Mouse (Mus musculus) hindbrain, embryonic 11.5 days (tissue): Measurements from ENCODE around the gene Ddx59. TPM values are rescaled to one million over a fixed set of nuclear protein-coding genes. Genes with fewer than 3 reads are reported as not detected.

Experiments used
- ATAC-seq: fragments of 200-750 bp; cut with Nextera tagmentation; 2 replicates; pipeline ENCODE4 v1.8.0; 2017; ENCODE audit warnings: mild to moderate bottlenecking, moderate TSS enrichment, moderate library complexity; ENCODE audit not compliant: low FRiP score
- DNase-seq: peaks from one replicate; pipeline ENCODE4 v3.0.0-alpha.2; 2015; ENCODE audit warnings: low spot score
- H3K27ac ChIP-seq: fragments of 300-500 bp; sonication (generic); 2 replicates; pipeline ENCODE4 v1.5.1; 2014; ENCODE audit warnings: mild to moderate bottlenecking, low read depth, low read length
- H3K27me3 ChIP-seq: fragments of 300-500 bp; sonication (generic); 2 replicates; pipeline ENCODE4 v1.6.1; 2014; ENCODE audit warnings: mild to moderate bottlenecking, low read length, moderate library complexity, mixed read lengths; ENCODE audit not compliant: control insufficient read depth, insufficient read depth
- H3K36me3 ChIP-seq: fragments of 300-500 bp; sonication (generic); 2 replicates; pipeline ENCODE4 v1.6.1; 2014; ENCODE audit warnings: mild to moderate bottlenecking, low read length, moderate library complexity, mixed read lengths; ENCODE audit not compliant: control insufficient read depth, insufficient read depth
- H3K4me1 ChIP-seq: fragments of 300-500 bp; sonication (generic); replicated peaks from 2 replicates; pipeline ENCODE4 v1.6.1; 2014; ENCODE audit warnings: low read length, mixed read lengths; ENCODE audit not compliant: control insufficient read depth, insufficient read depth
- H3K4me2 ChIP-seq: fragments of 300-500 bp; sonication (generic); replicated peaks from 2 replicates; pipeline ENCODE4 v1.6.1; 2014; ENCODE audit warnings: mild to moderate bottlenecking, low read depth, low read length
- H3K4me3 ChIP-seq: fragments of 300-500 bp; sonication (generic); 2 replicates; pipeline ENCODE4 v1.5.1; 2014; ENCODE audit warnings: low read depth, low read length
- H3K9ac ChIP-seq: fragments of 300-500 bp; sonication (generic); 2 replicates; pipeline ENCODE4 v1.6.1; 2014; ENCODE audit warnings: low read depth, low read length
- H3K9me3 ChIP-seq: fragments of 300-500 bp; sonication (generic); 2 replicates; pipeline ENCODE4 v1.6.1; 2016; ENCODE audit warnings: low read length; ENCODE audit not compliant: control insufficient read depth
- WGBS: fragments of 180-500 bp; shearing (Covaris S2); extraction: QIAGEN DNeasy Blood & Tissue Kit; methylation state at CpG from one replicate; pipeline ENCODE4 v1.1.7; 2014; 5-methylcytosine and 5-hydroxymethylcytosine counted together
- polyA plus RNA-seq: library from polyadenylated mRNA; unstranded; fragments of >200 nt; fragmentation: Nextera tagmentation; extraction: Ambion mirVana; gene quantifications from 2 replicates; pipeline ENCODE4 v1.2.1, GENCODE M21; 2014

Ddx59 gene
- polyA plus RNA-seq, 1 experiment from 2014 or later, result 18.0 TPM

- no peak overlapping the region for H3K4me3 ChIP-seq
- ATAC-seq (no peak), DNase-seq (no peak)
- H3K9me3 ChIP-seq, result no peaks in the 10 kb centered on the region
- no peaks in the 10 kb centered on the region for H3K27me3 ChIP-seq
- no peak overlapping the region for H3K4me2 ChIP-seq
- H3K27ac ChIP-seq, result no peak overlapping the region
- no peak overlapping the region for H3K9ac ChIP-seq
- H3K36me3 ChIP-seq, result no peaks in the 10 kb centered on the region
- 77% methylated on average over 4 of the region's 4 CpGs for WGBS
- no peaks in the 10 kb centered on the region for H3K4me1 ChIP-seq
These were observed 42.3 kb downstream of the Ddx59 start for GRCm38 (mm10) chr1:136457403-136457802.

- no peaks in the 10 kb centered on the region for H3K9me3 ChIP-seq
- ATAC-seq, result no peak
- H3K4me2 ChIP-seq, result no peak overlapping the region
- peak; percentile 80 for DNase-seq
- no peaks in the 10 kb centered on the region for H3K36me3 ChIP-seq
- H3K27ac ChIP-seq, result no peak overlapping the region
- H3K4me1 ChIP-seq, result no peaks in the 10 kb centered on the region
- no peaks in the 10 kb centered on the region for H3K27me3 ChIP-seq
- 33% methylated on average over 9 of the region's 9 CpGs for WGBS
- H3K4me3 ChIP-seq, result no peak overlapping the region
- no peak overlapping the region for H3K9ac ChIP-seq
These were observed 43.7 kb downstream of the Ddx59 start for GRCm38 (mm10) chr1:136458691-136459245.

GRCm38 (mm10) chr1:136462443-136462842 lies 47.4 kb downstream of the Ddx59 start:
- no peaks in the 10 kb centered on the region for H3K9me3 ChIP-seq
- H3K27me3 ChIP-seq, result no peaks in the 10 kb centered on the region
- 62% methylated on average over 10 of the region's 10 CpGs for WGBS
- no peaks in the 10 kb centered on the region for H3K4me1 ChIP-seq
- ATAC-seq (no peak), DNase-seq (no peak)
- no peaks in the 10 kb centered on the region for H3K36me3 ChIP-seq
- no peak overlapping the region for H3K27ac ChIP-seq
- no peak overlapping the region for H3K4me2 ChIP-seq
- no peak overlapping the region for H3K9ac ChIP-seq
- H3K4me3 ChIP-seq, result no peak overlapping the region

DNA sequence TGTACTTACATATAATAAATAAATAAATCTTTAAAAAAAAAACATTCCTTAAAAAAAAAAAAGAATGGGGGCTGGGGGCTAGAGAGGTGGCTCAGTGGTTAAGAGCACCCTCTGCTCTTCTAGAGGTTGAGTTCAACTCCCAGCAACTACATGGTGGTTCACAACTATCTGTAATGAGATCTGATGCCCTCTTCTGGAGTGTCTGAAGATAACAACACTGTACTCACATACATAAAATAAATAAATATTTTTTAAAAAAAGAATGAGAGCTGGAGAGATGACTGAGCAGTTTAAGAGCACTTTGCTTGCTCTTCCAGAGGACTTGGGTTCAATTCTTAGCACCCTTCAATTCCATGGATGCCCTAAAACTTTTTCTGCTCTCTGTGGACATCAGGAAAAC lies 50.1 kb downstream of the Ddx59 start:
- H3K4me2 ChIP-seq, result no peak overlapping the region
- H3K4me1 ChIP-seq, result no peaks in the 10 kb centered on the region
- H3K4me3 ChIP-seq, result no peak overlapping the region
- no peak overlapping the region for H3K9ac ChIP-seq
- no peak for DNase-seq
- H3K9me3 ChIP-seq, result no peaks in the 10 kb centered on the region
- no peaks in the 10 kb centered on the region for H3K36me3 ChIP-seq
- no peaks in the 10 kb centered on the region for H3K27me3 ChIP-seq
- no peak overlapping the region for H3K27ac ChIP-seq
- no peak for ATAC-seq

DNA sequence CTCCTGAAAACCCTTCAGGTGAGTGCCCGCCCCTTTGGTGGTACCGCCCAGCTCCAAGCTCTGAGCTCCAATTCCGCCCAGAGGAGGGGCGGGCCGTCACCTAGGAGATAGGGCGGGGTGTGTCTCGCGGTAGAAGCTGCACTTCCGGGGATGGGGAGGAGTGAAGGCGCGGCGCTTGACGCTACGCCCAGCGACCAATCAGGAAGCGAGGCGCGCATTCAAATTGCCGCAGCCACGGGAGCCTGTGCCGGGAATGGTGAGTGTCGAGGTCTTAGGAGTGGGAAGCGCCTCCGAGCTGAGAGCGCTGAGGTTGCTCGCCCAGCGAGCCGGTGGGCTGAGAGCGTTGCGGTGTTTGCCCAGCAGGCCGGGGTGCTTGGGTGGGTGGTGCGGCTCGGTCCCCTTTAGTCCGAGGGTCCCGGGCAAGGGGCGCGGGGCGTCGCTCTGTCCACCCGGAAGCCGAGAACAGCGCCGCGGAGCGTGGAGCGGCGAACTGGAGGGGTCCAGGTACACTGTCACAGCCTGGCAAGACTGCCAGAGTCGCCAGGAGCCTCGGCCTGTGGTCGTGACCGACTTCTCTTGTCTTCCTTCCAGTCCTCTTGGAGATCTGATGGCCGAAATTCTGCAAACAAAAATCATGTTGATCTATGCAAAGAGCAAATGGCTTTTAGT lies 51.2 kb downstream of the Ddx59 start, which contains the start of gene Kif14:
Gene Kif14, plus strand, starts transcription at position 201 of the 669 bp plus-strand sequence.
- WGBS, result under 1% methylated on average over 52 of the region's 52 CpGs
- ATAC-seq (peak; percentile 97), DNase-seq (peak; percentile 99)
- H3K4me1 ChIP-seq, result no peaks in the 10 kb centered on the region
- H3K36me3 ChIP-seq, result no peaks in the 10 kb centered on the region
- H3K4me2 ChIP-seq, result peak within 1 kb of the TSS; percentile 87
- peak within 1 kb of the TSS; percentile 64 for H3K9ac ChIP-seq
- H3K27me3 ChIP-seq, result no peaks in the 10 kb centered on the region
- peak within 1 kb of the TSS; percentile 70 for H3K4me3 ChIP-seq
- H3K9me3 ChIP-seq, result no peaks in the 10 kb centered on the region
- H3K27ac ChIP-seq, result 0 out of 2 replicates have a peak within 1 kb of the TSS, but pooled peaks have one; percentile 47

- Histone ChIP-seq H3K27me3 (no peaks in the 10 kb centered on the region), H3K36me3 (no peaks in the 10 kb centered on the region; the same call in 1 of the 2 replicates), H3K9ac (no peak overlapping the region), H3K4me3 (no peak overlapping the region), H3K9me3 (no peaks in the 10 kb centered on the region), H3K27ac (no peak overlapping the region), H3K4me2 (no peak overlapping the region), H3K4me1 (no peaks in the 10 kb centered on the region)
- 91% methylated on average over 4 of the region's 4 CpGs for WGBS
- DNase-seq (no peak), ATAC-seq (no peak)
These were observed 54.3 kb downstream of the Ddx59 start for GRCm38 (mm10) chr1:136469408-136469807.

GRCm38 (mm10) chr1:136470471-136470870 lies 55.4 kb downstream of the Ddx59 start:
- 13% methylated on average over 6 of the region's 6 CpGs for WGBS
- H3K4me2 ChIP-seq, result no peak overlapping the region
- peak; percentile 51; the same call in 1 of the 2 replicates for ATAC-seq
- no peaks in the 10 kb centered on the region; the same call in 1 of the 2 replicates for H3K36me3 ChIP-seq
- H3K4me3 ChIP-seq, result no peak overlapping the region
- no peaks in the 10 kb centered on the region for H3K27me3 ChIP-seq
- H3K27ac ChIP-seq, result no peak overlapping the region
- H3K9me3 ChIP-seq, result no peaks in the 10 kb centered on the region
- DNase-seq, result peak; percentile 47
- H3K9ac ChIP-seq, result no peak overlapping the region
- no peaks in the 10 kb centered on the region for H3K4me1 ChIP-seq
